Mouse (Mus musculus) right cerebral cortex, postnatal 25 days (tissue): ENCODE measurements around the gene Ppil1.

Source experiments
- DNase-seq: peaks from one replicate; pipeline ENCODE4 v3.0.0; 2022

Ppil1 gene

GRCm38 (mm10) chr17:29263840-29264633 is at the start of gene Ppil1:
Gene Ppil1 (minus strand): TSS chr17:29264186.
- peak; percentile 82 for DNase-seq

GRCm38 (mm10) chr17:29313300-29313699 is 49.3 kb upstream of the Ppil1 start:
- DNase-seq = no peak

GRCm38 (mm10) chr17:29312082-29312481 is 48.1 kb upstream of the Ppil1 start:
- DNase-seq = no peak

GRCm38 (mm10) chr17:29311602-29312001 is 47.6 kb upstream of the Ppil1 start:
- DNase-seq = peak; percentile 34

- no peak for DNase-seq
These were observed 46.2 kb upstream of the Ppil1 start for GRCm38 (mm10) chr17:29310056-29310623.

- no peak for DNase-seq
These were observed 41.9 kb upstream of the Ppil1 start for GRCm38 (mm10) chr17:29305871-29306270.

GRCm38 (mm10) chr17:29305058-29305806 is 41.2 kb upstream of the Ppil1 start:
- no peak for DNase-seq

GRCm38 (mm10) chr17:29304376-29305057 is 40.5 kb upstream of the Ppil1 start:
- DNase-seq = no peak

- no peak for DNase-seq
These were observed 39.9 kb upstream of the Ppil1 start for GRCm38 (mm10) chr17:29303856-29304255.

GRCm38 (mm10) chr17:29303087-29303486 is 39.1 kb upstream of the Ppil1 start:
- no peak for DNase-seq

- no peak for DNase-seq
These were observed 38.2 kb upstream of the Ppil1 start for GRCm38 (mm10) chr17:29302149-29302548.

GRCm38 (mm10) chr17:29301421-29301820 is 37.4 kb upstream of the Ppil1 start:
- no peak for DNase-seq

- DNase-seq = no peak
These were observed 36.9 kb upstream of the Ppil1 start for GRCm38 (mm10) chr17:29300926-29301325.

- DNase-seq = no peak
These were observed 35.3 kb upstream of the Ppil1 start for GRCm38 (mm10) chr17:29299282-29299681.

GRCm38 (mm10) chr17:29297813-29298212 is 33.8 kb upstream of the Ppil1 start:
- no peak for DNase-seq

- no peak for DNase-seq
These were observed 33.3 kb upstream of the Ppil1 start for GRCm38 (mm10) chr17:29297321-29297720.

- DNase-seq = no peak
These were observed 31.8 kb upstream of the Ppil1 start for GRCm38 (mm10) chr17:29295835-29296234.

GRCm38 (mm10) chr17:29293807-29294605 is 30.0 kb upstream of the Ppil1 start:
- DNase-seq = no peak

GRCm38 (mm10) chr17:29292996-29293395 is 29.0 kb upstream of the Ppil1 start:
- DNase-seq = no peak

- no peak for DNase-seq
These were observed 27.8 kb upstream of the Ppil1 start for GRCm38 (mm10) chr17:29291793-29292192.

- DNase-seq = no peak
These were observed 18.4 kb upstream of the Ppil1 start for GRCm38 (mm10) chr17:29282216-29282952.

- no peak for DNase-seq
These were observed 17.6 kb upstream of the Ppil1 start for GRCm38 (mm10) chr17:29281541-29281940.
